Mouse (Mus musculus): ENCODE measurements around the gene Zbtb24. TPM values are rescaled to one million over a fixed set of nuclear protein-coding genes. Genes with fewer than 3 reads are reported as not detected.

The Zbtb24 gene
- 10 to 100 TPM in 1 of 2 experiments, 1 to 10 TPM in 1; 1.9 to 13.6 TPM for polyA plus RNA-seq (2012; fragmentation: generic; extraction: Trizol)

GRCm38 (mm10) chr10:41450137-41450670 is at the start of gene Zbtb24:
Gene Zbtb24, plus strand, starts transcription at chr10:41450383.

GRCm38 (mm10) chr10:41476171-41477017 is 26.2 kb downstream of the Zbtb24 start, which contains the start of gene Mical1:
Gene Mical1, plus strand, starts transcription at chr10:41476314.

DNA sequence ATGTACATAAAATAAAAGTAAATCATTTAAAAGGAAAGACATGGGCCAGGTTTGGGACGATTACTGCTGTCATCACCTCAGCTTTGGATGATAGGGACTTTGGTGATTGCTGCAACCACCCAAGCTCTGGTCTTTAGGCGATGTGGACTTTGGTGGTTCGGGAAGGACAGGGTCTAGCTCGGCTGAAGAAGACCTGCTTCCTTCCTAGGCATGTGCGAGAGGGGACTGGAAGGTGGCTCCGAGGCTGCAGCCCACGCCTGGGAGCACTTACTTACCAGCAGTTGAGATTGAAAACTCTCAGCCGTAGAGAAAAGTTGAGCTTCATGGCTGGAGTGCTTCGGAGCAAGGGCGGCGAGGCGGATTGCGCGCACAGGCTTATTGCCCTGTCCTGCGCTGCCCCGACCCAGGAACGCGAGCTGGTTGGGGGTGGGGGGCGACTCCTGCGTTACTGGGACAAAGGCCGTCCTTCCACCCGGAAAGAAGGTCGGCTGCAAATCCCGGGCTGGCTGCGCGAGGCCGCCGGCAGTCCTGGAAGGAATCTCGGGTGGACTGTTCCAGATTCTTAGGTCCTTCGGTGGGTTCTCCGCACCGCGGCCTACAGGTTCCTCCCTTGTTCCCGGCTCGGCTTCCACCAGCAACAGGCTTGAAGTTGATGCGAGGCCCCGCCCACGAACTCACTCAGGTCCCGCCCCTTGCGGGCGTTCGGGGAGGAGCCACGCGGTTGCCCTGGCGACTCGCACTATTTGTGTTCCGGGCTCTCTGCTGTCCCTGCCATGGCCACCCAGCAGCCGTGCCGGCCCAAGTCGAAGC is 39.7 kb downstream of the Zbtb24 start, which contains the start of the genes Smpd2 and Ppil6:
TSS of gene Smpd2 (minus strand) at position 662 of the 810 bp plus-strand sequence.
TSS of gene Ppil6 (plus strand) at position 732 of the 810 bp plus-strand sequence.

Other genes starting within 250 kb of the Zbtb24 start
- 10 to 100 TPM in 1 of 2 experiments, 1 to 10 TPM in 1; 4.3 to 23.1 TPM for gene Fig4, start 147.1 kb upstream of the Zbtb24 start, polyA plus RNA-seq (2012; fragmentation: generic; extraction: Trizol)
- gene Ak9, start 146.4 kb upstream of the Zbtb24 start, polyA plus RNA-seq (2012; fragmentation: generic; extraction: Trizol), result under 1 TPM; under 0.01 to 0.01 TPM
- gene Mical1, start 25.9 kb downstream of the Zbtb24 start, polyA plus RNA-seq (2012; fragmentation: generic; extraction: Trizol), result 10 to 100 TPM in 1 of 2 experiments, 1 to 10 TPM in 1; 7.6 to 18.9 TPM
- 10 to 100 TPM; 30.5 to 64.0 TPM for gene Smpd2, start 40.0 kb downstream of the Zbtb24 start, polyA plus RNA-seq (2012; fragmentation: generic; extraction: Trizol)
- gene Ppil6, start 40.1 kb downstream of the Zbtb24 start, polyA plus RNA-seq (2012; fragmentation: generic; extraction: Trizol), result under 1 TPM; 0.05 to 0.28 TPM
- 10 to 100 TPM in 1 of 2 experiments, 1 to 10 TPM in 1; 9.6 to 53.6 TPM for gene Cd164, start 69.0 kb downstream of the Zbtb24 start, polyA plus RNA-seq (2012; fragmentation: generic; extraction: Trizol)